Mouse (Mus musculus): ENCODE results near the gene Sesn1.
"Not testable (repeated sequence)": the region's sequence is repeated elsewhere in the genome, so short reads cannot be mapped to it uniquely, and the experiment has no call there.

Sesn1 gene

GRCm38 (mm10) chr10:41809771-41810563 is at the start of gene Sesn1, which contains the start of gene Cep57l1:
Gene Sesn1, plus strand, starts transcription at chr10:41809935.
Gene Cep57l1, minus strand, starts transcription at chr10:41809871.
- peak; percentile 95 for DNase-seq (ENCODE audit: low spot score)

GRCm38 (mm10) chr10:41760866-41761265 is 48.9 kb upstream of the Sesn1 start:
- DNase-seq (ENCODE audit: low spot score) = peak; percentile 25

GRCm38 (mm10) chr10:41763741-41764385 is 45.9 kb upstream of the Sesn1 start:
- DNase-seq (ENCODE audit: low spot score) = no peak

- no peak for DNase-seq (ENCODE audit: low spot score)
Observed at GRCm38 (mm10) chr10:41765586-41765985, 44.1 kb upstream of the Sesn1 start.

- peak; percentile 24 for DNase-seq (ENCODE audit: low spot score)
Observed at GRCm38 (mm10) chr10:41766280-41766679, 43.5 kb upstream of the Sesn1 start.

GRCm38 (mm10) chr10:41767254-41767653 is 42.5 kb upstream of the Sesn1 start:
- no peak for DNase-seq (ENCODE audit: low spot score)

GRCm38 (mm10) chr10:41792375-41792774 is 17.4 kb upstream of the Sesn1 start:
- no peak for DNase-seq (ENCODE audit: low spot score)

- DNase-seq (ENCODE audit: low spot score) = no peak
Observed at GRCm38 (mm10) chr10:41797253-41797652, 12.5 kb upstream of the Sesn1 start.

- DNase-seq (ENCODE audit: low spot score) = no peak
Observed at GRCm38 (mm10) chr10:41803467-41803866, 6.3 kb upstream of the Sesn1 start.

- DNase-seq (ENCODE audit: low spot score) = no peak
Observed at GRCm38 (mm10) chr10:41804711-41805110, 5.0 kb upstream of the Sesn1 start.

- DNase-seq (ENCODE audit: low spot score) = no peak
Observed at GRCm38 (mm10) chr10:41805729-41806355, 3.9 kb upstream of the Sesn1 start.

- DNase-seq (ENCODE audit: low spot score) = peak; percentile 97
Observed at GRCm38 (mm10) chr10:41809080-41809770, 510 bp upstream of the Sesn1 start.

GRCm38 (mm10) chr10:41810564-41811455 is 1.1 kb downstream of the Sesn1 start:
- DNase-seq (ENCODE audit: low spot score) = no peak

GRCm38 (mm10) chr10:41812566-41812965 is 2.8 kb downstream of the Sesn1 start:
- DNase-seq (ENCODE audit: low spot score) = no peak

- DNase-seq (ENCODE audit: low spot score) = no peak
Observed at GRCm38 (mm10) chr10:41814305-41814853, 4.6 kb downstream of the Sesn1 start.

- no peak for DNase-seq (ENCODE audit: low spot score)
Observed at GRCm38 (mm10) chr10:41816516-41816915, 6.8 kb downstream of the Sesn1 start.

GRCm38 (mm10) chr10:41818036-41818732 is 8.4 kb downstream of the Sesn1 start:
- DNase-seq (ENCODE audit: low spot score) = no peak

GRCm38 (mm10) chr10:41818733-41819070 is 9.0 kb downstream of the Sesn1 start:
- DNase-seq (ENCODE audit: low spot score) = not testable (repeated sequence)

GRCm38 (mm10) chr10:41819307-41819706 is 9.6 kb downstream of the Sesn1 start:
- no peak for DNase-seq (ENCODE audit: low spot score)

GRCm38 (mm10) chr10:41820401-41820800 is 10.7 kb downstream of the Sesn1 start:
- no peak for DNase-seq (ENCODE audit: low spot score)
